Mouse (Mus musculus): Measurements from ENCODE around the gene Dazap2.

The Dazap2 gene

GRCm38 (mm10) chr15:100614996-100615824 is at the start of gene Dazap2:
Dazap2 (plus strand) TSS chr15:100615349.
- DNase-seq = peak; percentile 98 to 100

DNA sequence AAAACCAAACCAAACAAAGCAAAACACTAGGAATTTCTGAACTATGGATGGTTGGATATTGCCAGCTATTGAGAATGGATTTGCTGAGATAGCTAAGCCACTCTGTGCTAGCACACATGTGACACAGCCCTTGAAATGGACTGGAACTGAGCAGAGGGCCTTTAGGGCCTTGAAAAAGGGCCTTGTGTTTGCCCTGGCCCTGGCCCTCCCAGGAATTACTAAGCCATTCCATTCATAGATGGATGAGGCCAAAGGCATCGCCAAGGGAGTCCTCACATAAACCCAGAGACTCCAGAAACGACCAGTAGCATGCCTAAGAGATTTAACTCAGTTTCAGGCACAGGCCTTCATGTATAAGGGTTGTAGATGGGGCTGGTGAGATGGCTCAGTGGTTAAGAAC is 48.6 kb upstream of the Dazap2 start:
- DNase-seq = no peak

GRCm38 (mm10) chr15:100569239-100569638 is 45.9 kb upstream of the Dazap2 start:
- peak in 1 of 2 experiments; percentile 40 for DNase-seq

DNA sequence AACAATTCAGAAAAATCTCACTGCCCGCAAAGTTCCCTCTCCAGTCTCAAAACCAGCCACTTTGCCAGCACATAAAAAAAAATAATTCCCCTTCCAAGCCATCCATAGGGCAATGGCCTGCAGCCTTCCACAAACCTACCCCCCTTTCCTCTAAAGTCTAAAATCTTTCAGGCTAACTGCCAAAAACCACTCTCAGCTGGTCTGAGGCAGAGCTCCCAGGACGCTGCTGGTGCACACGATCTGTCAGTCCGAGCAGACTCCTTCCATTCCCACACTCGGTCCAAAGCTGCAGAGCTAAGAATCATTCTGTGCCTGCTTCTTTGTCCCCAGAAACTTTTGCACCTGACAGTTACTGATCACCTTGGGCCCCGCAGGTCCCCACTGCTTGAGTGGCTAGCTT is 41.2 kb upstream of the Dazap2 start:
- peak; percentile 66 to 79 for DNase-seq

GRCm38 (mm10) chr15:100574378-100574777 is 40.8 kb upstream of the Dazap2 start:
- DNase-seq = peak in 1 of 2 experiments; percentile 53

- peak; percentile 82 to 87 for DNase-seq
Observed at GRCm38 (mm10) chr15:100575366-100575765, 39.8 kb upstream of the Dazap2 start.

GRCm38 (mm10) chr15:100576392-100576791 is 38.8 kb upstream of the Dazap2 start:
- no peak for DNase-seq

DNA sequence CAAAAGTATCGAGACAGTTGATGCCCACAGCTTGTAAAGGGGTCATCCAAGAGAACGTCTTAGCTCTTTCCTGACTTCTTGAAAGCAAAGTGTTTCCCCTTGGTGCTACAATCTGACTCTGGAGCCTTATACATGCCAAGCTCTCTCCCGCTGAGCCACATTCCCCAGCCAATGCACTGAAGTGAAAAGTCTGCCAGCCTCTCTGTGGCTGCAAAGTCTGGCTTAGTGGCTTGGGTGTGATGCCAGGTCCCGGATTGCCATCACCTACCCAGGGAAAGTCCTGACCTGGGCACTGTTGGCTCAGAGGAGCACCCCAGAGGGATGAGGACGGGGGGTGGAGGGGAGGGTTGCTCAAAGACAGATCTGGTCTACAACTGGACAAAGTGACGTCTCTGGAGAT is 38.3 kb upstream of the Dazap2 start:
- peak in 1 of 2 experiments; percentile 53 for DNase-seq

- no peak for DNase-seq
Observed at GRCm38 (mm10) chr15:100577972-100578371, 37.2 kb upstream of the Dazap2 start.

DNA sequence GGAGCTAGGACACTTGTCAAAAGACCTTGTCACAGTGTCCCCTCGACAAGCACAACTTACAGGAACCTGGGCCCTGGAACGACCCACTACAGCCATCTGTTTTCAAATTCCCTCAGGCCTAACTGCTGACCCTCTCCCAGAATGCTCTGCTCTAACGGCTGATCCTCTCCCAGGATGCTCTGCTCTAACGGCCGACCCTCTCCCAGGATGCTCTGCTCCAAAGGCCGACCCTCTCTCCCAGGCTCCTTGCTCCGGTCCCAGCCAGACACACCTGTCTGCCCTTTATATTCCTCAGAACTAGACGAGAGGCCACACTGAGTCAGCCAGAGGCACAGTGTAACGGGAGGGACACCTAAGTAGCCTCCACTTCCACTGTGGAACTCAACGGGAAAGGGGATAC is 35.0 kb upstream of the Dazap2 start:
- no peak for DNase-seq

- DNase-seq = no peak
Observed at GRCm38 (mm10) chr15:100585931-100586330, 29.2 kb upstream of the Dazap2 start.

- DNase-seq = peak; percentile 78 to 90
Observed at GRCm38 (mm10) chr15:100587166-100587565, 28.0 kb upstream of the Dazap2 start.

DNA sequence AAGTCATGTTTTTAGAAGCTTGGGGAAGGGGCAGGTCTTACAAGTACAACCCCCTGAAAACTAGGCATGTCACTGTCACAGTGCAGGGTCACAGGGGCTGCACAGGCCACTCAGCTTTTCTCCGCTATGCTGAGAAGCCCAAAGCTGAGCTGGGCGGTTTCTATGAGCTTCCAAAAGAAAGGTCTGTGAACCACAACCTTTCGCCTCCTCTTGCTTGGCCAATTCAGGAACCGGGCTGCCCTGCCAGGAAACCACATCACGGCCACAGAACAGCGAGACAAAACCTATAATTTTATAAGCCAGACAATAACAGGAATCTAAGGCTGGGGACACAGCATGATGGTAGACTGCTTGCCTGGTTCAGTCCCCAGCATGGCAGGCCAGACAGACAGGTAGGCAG is 26.9 kb upstream of the Dazap2 start:
- DNase-seq = peak; percentile 50 to 54

GRCm38 (mm10) chr15:100590436-100590835 is 24.7 kb upstream of the Dazap2 start:
- DNase-seq = no peak

DNA sequence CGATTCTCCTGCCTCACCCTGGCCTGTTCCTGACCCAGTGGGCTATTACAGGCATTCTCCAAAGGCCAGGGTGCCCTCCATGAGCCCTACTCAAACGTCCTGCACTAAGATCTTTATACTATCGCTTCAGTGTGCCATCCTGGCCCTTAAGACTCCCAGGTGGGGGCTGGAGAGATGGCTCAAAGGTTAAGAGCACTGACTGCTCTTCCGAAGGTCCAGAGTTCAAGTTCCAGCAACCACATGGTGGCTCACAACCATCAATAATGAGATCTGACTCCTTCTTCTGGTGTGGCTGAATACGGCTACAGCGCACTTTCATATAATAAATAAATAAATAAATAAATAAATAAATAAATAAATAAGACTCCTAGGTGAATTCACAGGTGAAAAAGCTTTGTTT is 22.3 kb upstream of the Dazap2 start:
- DNase-seq = peak in 1 of 2 experiments; percentile 54

DNA sequence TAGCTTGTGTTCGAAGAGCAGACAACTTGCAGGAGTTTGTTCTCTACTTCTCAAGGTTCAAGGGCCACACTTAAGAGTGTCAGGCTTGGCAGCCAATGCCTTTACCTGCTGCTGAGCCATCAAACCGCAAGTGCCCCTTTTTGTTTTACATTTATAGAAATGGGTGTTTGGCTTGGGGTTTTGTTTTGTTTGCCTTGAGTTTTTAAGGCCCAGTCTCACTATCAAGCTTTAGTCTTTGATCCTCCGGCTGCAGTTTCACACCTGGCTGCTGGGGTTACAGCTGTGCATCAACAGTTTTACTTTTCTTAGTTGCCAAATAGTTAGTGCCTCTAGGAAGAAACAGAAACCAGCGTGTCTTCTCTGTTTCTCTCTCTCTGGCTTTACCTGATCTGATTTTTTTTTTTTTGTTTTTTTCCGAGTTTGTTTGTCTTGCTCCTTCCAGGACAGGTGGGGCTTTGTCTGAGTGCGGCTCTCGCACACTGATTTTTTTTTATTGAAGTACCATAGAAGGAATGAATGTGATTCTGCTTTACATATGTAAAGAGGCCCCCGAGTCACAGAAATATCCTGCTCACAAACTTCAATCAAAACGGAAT is 16.8 kb upstream of the Dazap2 start:
- peak in 1 of 2 experiments; percentile 53 for DNase-seq

GRCm38 (mm10) chr15:100598883-100599275 is 16.3 kb upstream of the Dazap2 start:
- peak; percentile 63 to 74 for DNase-seq

- peak; percentile 74 to 86 for DNase-seq
Observed at GRCm38 (mm10) chr15:100599276-100600046, 15.7 kb upstream of the Dazap2 start, which contains the start of gene Pou6f1. Pou6f1 (minus strand) TSS chr15:100599984.

DNA sequence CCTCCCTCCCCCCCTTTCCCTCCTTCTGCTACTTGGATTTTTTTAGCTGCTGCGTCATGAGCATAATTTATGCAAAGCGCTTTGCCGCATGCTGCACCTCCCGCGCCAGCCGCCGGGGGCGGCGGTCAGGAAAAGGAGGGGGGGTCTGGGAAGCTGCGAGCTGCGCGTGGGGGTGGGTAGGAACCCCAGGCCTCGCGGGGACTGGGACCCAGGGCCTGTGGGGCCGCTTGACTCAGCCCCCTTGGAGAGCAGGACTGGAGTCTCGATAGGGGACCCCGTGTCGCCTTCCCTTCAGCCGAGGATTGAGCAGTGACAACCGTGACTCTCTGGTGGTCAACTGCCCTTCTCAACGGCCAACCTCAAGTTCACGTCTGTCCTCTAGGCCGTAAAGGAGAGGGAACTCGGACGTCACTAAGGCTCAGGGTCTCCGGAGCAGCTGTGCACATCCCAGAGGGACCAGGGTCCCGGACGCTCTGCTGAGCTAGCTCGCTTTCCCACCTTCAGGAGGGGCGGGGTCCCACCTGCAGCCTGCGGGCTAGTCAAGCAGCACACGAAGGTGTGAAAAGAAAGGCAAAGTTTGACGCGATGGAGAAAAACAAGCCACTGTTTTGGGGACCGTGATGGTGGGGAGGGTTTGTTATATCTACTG is 15.0 kb upstream of the Dazap2 start:
- DNase-seq = peak; percentile 85 to 89

DNA sequence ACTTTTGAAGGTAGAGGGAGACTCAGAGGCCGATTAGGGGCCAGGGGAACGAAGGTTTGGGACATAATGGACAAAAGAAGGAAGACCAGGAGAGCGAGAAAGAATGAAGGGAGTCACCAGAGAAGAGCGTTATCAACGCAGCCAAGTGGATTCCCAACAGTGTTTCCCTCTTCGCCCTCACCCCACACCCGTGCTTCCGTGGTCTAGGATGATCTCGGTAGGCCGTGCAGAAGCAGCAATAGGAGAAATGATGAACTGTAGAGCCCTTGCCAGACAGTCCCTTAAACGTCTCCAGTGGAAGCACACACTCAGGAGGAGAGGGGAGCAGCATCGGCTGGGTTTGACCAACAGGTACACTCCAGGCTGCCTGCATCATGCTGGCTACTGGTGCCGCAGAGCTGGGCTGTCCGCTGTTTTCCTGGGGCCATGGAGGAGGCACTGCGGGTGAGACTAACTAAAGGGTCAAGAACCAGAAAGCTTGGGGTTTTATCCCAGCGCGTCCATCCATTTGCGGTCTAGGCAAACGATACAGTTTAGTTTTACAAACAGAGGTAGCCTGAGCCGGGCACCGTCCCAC is 14.4 kb upstream of the Dazap2 start:
- DNase-seq = peak in 1 of 2 experiments; percentile 51

GRCm38 (mm10) chr15:100601669-100602068 is 13.5 kb upstream of the Dazap2 start:
- peak in 1 of 2 experiments; percentile 50 for DNase-seq

DNA sequence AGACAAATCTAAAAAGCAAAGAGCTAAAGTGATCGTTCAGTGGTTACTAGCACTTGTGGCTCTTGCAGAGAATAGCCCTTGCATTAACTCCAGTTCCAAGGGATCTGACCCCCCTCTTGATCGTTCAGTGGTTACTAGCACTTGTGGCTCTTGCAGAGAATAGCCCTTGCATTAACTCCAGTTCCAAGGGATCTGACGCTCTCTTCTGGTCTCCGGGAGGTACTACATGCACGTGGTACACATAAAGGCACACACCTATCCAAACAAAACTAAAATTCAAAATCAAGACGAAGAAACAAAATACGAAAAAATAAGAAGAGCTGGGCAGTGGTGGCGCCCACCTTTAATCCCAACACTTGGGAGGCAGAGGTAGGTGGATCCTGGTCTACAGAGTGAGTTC is 8.5 kb upstream of the Dazap2 start:
- peak in 1 of 2 experiments; percentile 68 for DNase-seq
